Mouse (Mus musculus): ENCODE data around the gene Jup. TPM values are rescaled to one million over a fixed set of nuclear protein-coding genes. Genes with fewer than 3 reads are reported as not detected.
A peak's percentile ranks its signal among the peaks of the same experiment; 100 is the strongest.
"Not testable (repeated sequence)": the region's sequence is repeated elsewhere in the genome, so short reads cannot be mapped to it uniquely, and the experiment has no call there.

Gene Jup
- polyA plus RNA-seq, 1 experiment from 2014 or later, result 37.6 TPM

DNA sequence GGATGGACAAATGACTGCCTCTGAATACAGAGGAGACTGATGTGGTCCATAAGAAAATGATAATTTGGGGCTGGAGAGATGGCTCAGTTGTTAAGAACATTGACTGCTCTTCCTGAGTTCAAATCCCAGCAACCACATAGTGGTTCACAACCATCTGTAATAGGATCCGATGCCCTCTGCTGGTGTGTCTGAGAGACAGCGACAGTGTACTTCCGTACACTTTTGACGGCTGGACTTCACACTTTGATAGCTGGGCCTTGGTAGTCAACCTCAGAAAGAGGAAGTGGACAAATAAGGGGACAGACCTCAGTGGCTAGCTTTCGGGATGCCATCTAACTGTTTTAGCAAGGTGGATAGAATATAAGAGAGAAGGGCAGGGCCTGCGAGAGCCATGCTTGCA is 37.4 kb downstream of the Jup start:
- H3K4me2 ChIP-seq, result no peak overlapping the region
- peaks cover 13% of the 10 kb centered on the region for H3K4me1 ChIP-seq
- H3K36me3 ChIP-seq (replicated peaks), result no peaks in the 10 kb centered on the region
- no peaks in the 10 kb centered on the region for H3K9me3 ChIP-seq
- H3K4me3 ChIP-seq (replicated peaks), result no peak overlapping the region
- peaks cover 35% of the 10 kb centered on the region for H3K27me3 ChIP-seq
- no peak for ATAC-seq (ENCODE audit: low FRiP score)
- WGBS, result 82% methylated on average over 6 of the region's 6 CpGs
- no peak overlapping the region for H3K27ac ChIP-seq
- H3K9ac ChIP-seq, result no peak overlapping the region

GRCm38 (mm10) chr11:100357408-100357807 is 40.2 kb downstream of the Jup start:
- Histone ChIP-seq H3K36me3 (replicated peaks) (peaks cover 12% of the 10 kb centered on the region), H3K9ac (no peak overlapping the region), H3K4me1 (peaks cover 22% of the 10 kb centered on the region), H3K27me3 (peaks cover 43% of the 10 kb centered on the region), H3K9me3 (no peaks in the 10 kb centered on the region), H3K4me3 (replicated peaks) (no peak overlapping the region), H3K27ac (no peak overlapping the region), H3K4me2 (no peak overlapping the region)
- no peak for ATAC-seq (ENCODE audit: low FRiP score)
- 60% methylated on average over 5 of the region's 5 CpGs for WGBS

DNA sequence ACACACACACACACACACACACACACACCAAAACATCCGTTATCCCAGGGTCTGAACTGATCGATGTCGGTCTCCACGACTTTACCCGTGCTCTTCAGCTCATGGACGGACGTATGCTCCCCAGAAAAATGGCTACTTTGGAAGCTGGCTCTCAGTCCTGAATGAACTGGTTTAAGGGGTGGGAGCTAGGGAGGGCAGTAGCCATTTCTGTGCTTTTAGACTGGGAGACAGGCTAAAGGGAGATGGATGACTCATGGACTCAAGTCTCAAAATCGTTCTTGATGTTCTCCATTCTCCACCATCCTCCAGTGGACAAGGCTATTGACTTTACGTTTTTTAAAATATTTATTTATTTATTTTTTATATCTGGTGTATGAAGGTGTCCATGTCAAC is 40.7 kb downstream of the Jup start:
- H3K9ac ChIP-seq, result peak overlapping the region; percentile 78
- ATAC-seq (ENCODE audit: low FRiP score), result no peak
- H3K4me2 ChIP-seq, result peak overlapping the region; percentile 95
- H3K9me3 ChIP-seq, result no peaks in the 10 kb centered on the region
- peaks cover 27% of the 10 kb centered on the region for H3K4me1 ChIP-seq
- H3K27ac ChIP-seq, result no peak overlapping the region
- peaks cover 12% of the 10 kb centered on the region for H3K36me3 ChIP-seq (replicated peaks)
- H3K4me3 ChIP-seq (replicated peaks), result peak overlapping the region; percentile 67
- H3K27me3 ChIP-seq, result peaks cover 43% of the 10 kb centered on the region
- 17% methylated on average over 9 of the region's 9 CpGs for WGBS

GRCm38 (mm10) chr11:100355972-100356818 is 41.4 kb downstream of the Jup start, which contains the start of gene Hap1:
Hap1 (minus strand) TSS chr11:100356128.
- Histone ChIP-seq H3K9ac (peak within 1 kb of the TSS; percentile 78), H3K36me3 (replicated peaks) (peaks cover 12% of the 10 kb centered on the region), H3K27me3 (peaks cover 43% of the 10 kb centered on the region), H3K4me2 (peak within 1 kb of the TSS; percentile 95), H3K27ac (peak within 1 kb of the TSS; percentile 70), H3K9me3 (no peaks in the 10 kb centered on the region), H3K4me3 (replicated peaks) (peak within 1 kb of the TSS; percentile 67), H3K4me1 (peaks cover 29% of the 10 kb centered on the region)
- peak; percentile 76 for ATAC-seq (ENCODE audit: low FRiP score)
- WGBS, result 1% methylated on average over 49 of the region's 49 CpGs

DNA sequence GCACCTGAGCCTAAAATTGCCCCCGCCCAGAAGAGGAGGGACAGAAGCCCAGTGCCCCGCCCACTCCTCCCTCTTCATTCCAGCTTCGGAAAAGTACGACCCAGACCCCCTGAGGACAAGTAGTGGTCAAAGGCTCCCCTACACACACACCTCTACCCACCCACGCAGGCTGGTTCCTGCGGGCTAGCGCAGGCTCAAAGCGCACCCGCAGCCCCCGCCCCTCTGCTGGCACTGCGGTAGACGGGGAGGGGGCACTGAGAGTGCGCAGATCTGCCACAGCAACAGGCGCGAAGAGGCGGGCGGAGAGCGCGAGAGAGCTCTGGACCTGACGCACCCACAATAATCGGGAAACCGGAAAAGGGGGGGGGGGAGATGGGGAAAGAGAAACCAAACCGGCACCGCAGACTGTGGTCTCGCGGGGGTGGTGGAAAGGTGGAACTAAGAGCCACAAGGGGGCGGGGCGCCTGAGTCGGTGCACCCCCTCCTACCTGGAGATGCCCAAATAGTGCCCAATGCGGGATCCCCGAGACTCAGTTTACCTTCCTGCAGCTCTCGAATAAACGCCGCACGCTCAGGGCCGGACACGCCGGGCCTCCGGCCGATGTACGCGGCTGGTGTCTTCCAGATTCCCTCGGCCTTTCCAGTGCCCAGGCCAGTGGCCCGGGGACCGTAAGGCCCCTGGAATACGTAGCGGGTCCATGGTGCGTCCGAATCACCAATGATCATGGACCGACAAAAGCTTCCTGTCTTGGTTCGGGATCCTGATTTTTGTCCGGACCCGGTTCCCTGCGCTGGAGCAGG is 42.2 kb downstream of the Jup start:
- Histone ChIP-seq H3K9me3 (no peaks in the 10 kb centered on the region), H3K27ac (peak overlapping the region; percentile 70), H3K36me3 (replicated peaks) (peaks cover 12% of the 10 kb centered on the region), H3K4me2 (peak overlapping the region; percentile 95), H3K4me3 (replicated peaks) (peak overlapping the region; percentile 67), H3K9ac (peak overlapping the region; percentile 78), H3K4me1 (peaks cover 29% of the 10 kb centered on the region), H3K27me3 (peaks cover 39% of the 10 kb centered on the region)
- under 1% methylated on average over 54 of the region's 54 CpGs for WGBS
- peak; percentile 50 for ATAC-seq (ENCODE audit: low FRiP score)

- Histone ChIP-seq H3K4me2 (no peak overlapping the region), H3K9me3 (no peaks in the 10 kb centered on the region), H3K36me3 (replicated peaks) (peaks cover 27% of the 10 kb centered on the region), H3K9ac (no peak overlapping the region), H3K4me3 (replicated peaks) (no peak overlapping the region), H3K4me1 (peaks cover 29% of the 10 kb centered on the region), H3K27ac (no peak overlapping the region), H3K27me3 (peaks cover 10% of the 10 kb centered on the region; the same call in 1 of the 2 replicates)
- 48% methylated on average over 10 of the region's 10 CpGs for WGBS
- ATAC-seq (ENCODE audit: low FRiP score), result no peak
These were observed 45.3 kb downstream of the Jup start for GRCm38 (mm10) chr11:100352076-100352857.

- 96% methylated on average over 10 of the region's 10 CpGs for WGBS
- no peak overlapping the region for H3K27ac ChIP-seq
- H3K27me3 ChIP-seq, result 0 out of 2 replicates have a peak, but pooled peaks cover 5% of the 10 kb centered on the region
- no peaks in the 10 kb centered on the region for H3K4me1 ChIP-seq
- H3K4me3 ChIP-seq (replicated peaks), result no peak overlapping the region
- no peaks in the 10 kb centered on the region for H3K9me3 ChIP-seq
- H3K36me3 ChIP-seq (replicated peaks), result peaks cover 12% of the 10 kb centered on the region
- H3K4me2 ChIP-seq, result no peak overlapping the region
- no peak for ATAC-seq (ENCODE audit: low FRiP score)
- no peak overlapping the region for H3K9ac ChIP-seq
These were observed 53.3 kb downstream of the Jup start for GRCm38 (mm10) chr11:100344269-100344668.

- peak; percentile 58 for ATAC-seq (ENCODE audit: low FRiP score)
- H3K27me3 ChIP-seq, result peaks cover 10% of the 10 kb centered on the region
- peak overlapping the region; percentile 65 for H3K27ac ChIP-seq
- no peak overlapping the region for H3K4me2 ChIP-seq
- 44% methylated on average over 3 of the region's 3 CpGs for WGBS
- no peaks in the 10 kb centered on the region for H3K36me3 ChIP-seq (replicated peaks)
- H3K9me3 ChIP-seq, result no peaks in the 10 kb centered on the region
- H3K9ac ChIP-seq, result no peak overlapping the region
- no peak overlapping the region for H3K4me3 ChIP-seq (replicated peaks)
- H3K4me1 ChIP-seq, result peaks cover 40% of the 10 kb centered on the region
These were observed 61.8 kb downstream of the Jup start for GRCm38 (mm10) chr11:100335731-100336130.

GRCm38 (mm10) chr11:100333944-100334457 is 63.6 kb downstream of the Jup start, which contains the start of gene Gast:
Gast (plus strand) TSS chr11:100334407.
- H3K27me3 ChIP-seq, result peaks cover 10% of the 10 kb centered on the region
- H3K9ac ChIP-seq, result no peak within 1 kb of the TSS
- H3K4me3 ChIP-seq (replicated peaks), result no peak within 1 kb of the TSS
- 78% methylated on average over 6 of the region's 6 CpGs for WGBS
- H3K27ac ChIP-seq, result peak within 1 kb of the TSS; percentile 90
- no peaks in the 10 kb centered on the region for H3K36me3 ChIP-seq (replicated peaks)
- peaks cover 50% of the 10 kb centered on the region for H3K4me1 ChIP-seq
- no peak within 1 kb of the TSS for H3K4me2 ChIP-seq
- no peaks in the 10 kb centered on the region for H3K9me3 ChIP-seq
- ATAC-seq (ENCODE audit: low FRiP score), result no peak

DNA sequence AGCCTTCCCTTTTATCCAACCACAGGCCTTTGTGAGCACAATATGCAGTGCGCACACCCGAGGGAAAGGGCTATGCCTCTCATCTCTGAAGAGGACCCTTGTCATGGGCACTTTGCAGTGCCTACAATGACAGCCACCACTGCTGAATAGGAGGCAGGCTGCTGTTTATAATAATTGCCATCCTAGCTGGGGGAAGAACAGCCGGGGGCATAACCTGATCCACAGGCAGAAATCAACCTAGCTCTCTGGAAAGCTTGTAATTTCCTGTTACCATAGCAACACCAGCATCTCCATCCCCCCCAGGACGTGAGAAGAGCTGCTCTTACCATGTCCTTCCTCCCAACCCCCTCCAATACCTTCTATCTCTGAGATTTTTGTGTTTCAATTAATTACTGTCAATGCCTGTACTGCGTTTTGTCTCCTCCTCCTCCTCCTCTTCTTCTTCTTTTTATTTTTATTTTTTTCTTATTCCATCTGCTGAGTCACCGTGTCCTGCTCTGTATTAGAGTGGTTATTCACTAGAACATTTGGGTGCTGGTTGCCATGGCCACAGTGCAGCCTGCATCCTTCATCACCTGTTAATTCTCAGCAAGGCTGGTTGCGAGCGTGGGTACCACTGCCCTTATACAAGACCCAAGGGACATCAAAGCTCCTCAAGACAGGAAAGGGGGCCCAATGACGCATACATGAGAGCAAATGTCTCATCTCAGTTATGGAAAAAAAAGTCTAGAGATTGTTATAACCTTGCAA is 64.6 kb downstream of the Jup start:
- H3K9ac ChIP-seq, result no peak overlapping the region
- peaks cover 50% of the 10 kb centered on the region for H3K4me1 ChIP-seq
- no peaks in the 10 kb centered on the region for H3K36me3 ChIP-seq (replicated peaks)
- 0 out of 2 replicates have a peak, but pooled peaks cover 3% of the 10 kb centered on the region for H3K27me3 ChIP-seq
- 42% methylated on average over 9 of the region's 9 CpGs for WGBS
- H3K4me3 ChIP-seq (replicated peaks), result no peak overlapping the region
- peak overlapping the region; percentile 4; the same call in 1 of the 2 replicates for H3K4me2 ChIP-seq
- H3K9me3 ChIP-seq, result no peaks in the 10 kb centered on the region
- peak; percentile 86 for ATAC-seq (ENCODE audit: low FRiP score)
- H3K27ac ChIP-seq, result peak overlapping the region; percentile 90

GRCm38 (mm10) chr11:100330816-100331375 is 66.7 kb downstream of the Jup start:
- not testable (repeated sequence) for ATAC-seq (ENCODE audit: low FRiP score); H3K9ac ChIP-seq; H3K9me3 ChIP-seq; H3K36me3 ChIP-seq (replicated peaks); H3K4me3 ChIP-seq (replicated peaks); H3K27ac ChIP-seq; H3K4me2 ChIP-seq; H3K27me3 ChIP-seq
- 66% methylated on average over 8 of the region's 8 CpGs for WGBS
- H3K4me1 ChIP-seq, result peaks cover 46% of the 10 kb centered on the region

All from forebrain, embryonic 12.5 days (tissue).